Mouse (Mus musculus): Measurements from ENCODE around the gene Lmx1a. TPM values are rescaled to one million over a fixed set of nuclear protein-coding genes. Genes with fewer than 3 reads are reported as not detected.

The Lmx1a gene
- polyA plus RNA-seq, 1 experiment from 2014 or later: 2.9 TPM

GRCm38 (mm10) chr1:167699706-167700105 is 10.7 kb downstream of the Lmx1a start:
- ATAC-seq (replicated peaks; ENCODE audit: insufficient number of reproducible peaks, low FRiP score, low TSS enrichment, low read depth) (no peak), DNase-seq (ENCODE audit: low spot score) (no peak)
- Histone ChIP-seq H3K4me1 (ENCODE audit: control insufficient read depth, insufficient read depth, low read length) (no peaks in the 10 kb centered on the region), H3K27me3 (ENCODE audit: control insufficient read depth, insufficient read depth, low read length) (peaks cover 17% of the 10 kb centered on the region), H3K9ac (replicated peaks; ENCODE audit: low read length) (no peak overlapping the region), H3K36me3 (replicated peaks; ENCODE audit: control insufficient read depth, insufficient read depth, low read depth, low read length) (no peaks in the 10 kb centered on the region), H3K4me2 (ENCODE audit: low read depth, low read length) (no peak overlapping the region), H3K9me3 (replicated peaks; ENCODE audit: control insufficient read depth, low read length) (no peaks in the 10 kb centered on the region), H3K4me3 (ENCODE audit: low read depth, low read length) (no peak overlapping the region), H3K27ac (replicated peaks; ENCODE audit: low read depth, low read length) (no peak overlapping the region)
- WGBS: 37% methylated on average over 6 of the region's 6 CpGs

- peaks cover 12% of the 10 kb centered on the region for H3K27me3 ChIP-seq (ENCODE audit: control insufficient read depth, insufficient read depth, low read length)
Measured at GRCm38 (mm10) chr1:167700221-167700620, 11.2 kb downstream of the Lmx1a start.

GRCm38 (mm10) chr1:167705527-167705926 is 16.5 kb downstream of the Lmx1a start:
- Histone ChIP-seq H3K4me1 (ENCODE audit: control insufficient read depth, insufficient read depth, low read length) (no peaks in the 10 kb centered on the region), H3K27me3 (ENCODE audit: control insufficient read depth, insufficient read depth, low read length) (no peaks in the 10 kb centered on the region), H3K9ac (replicated peaks; ENCODE audit: low read length) (no peak overlapping the region), H3K27ac (replicated peaks; ENCODE audit: low read depth, low read length) (no peak overlapping the region), H3K4me2 (ENCODE audit: low read depth, low read length) (no peak overlapping the region), H3K36me3 (replicated peaks; ENCODE audit: control insufficient read depth, insufficient read depth, low read depth, low read length) (no peaks in the 10 kb centered on the region), H3K4me3 (ENCODE audit: low read depth, low read length) (no peak overlapping the region), H3K9me3 (replicated peaks; ENCODE audit: control insufficient read depth, low read length) (no peaks in the 10 kb centered on the region)
- WGBS: 81% methylated on average over 7 of the region's 7 CpGs
- no peak for DNase-seq (ENCODE audit: low spot score)
- ATAC-seq (replicated peaks; ENCODE audit: insufficient number of reproducible peaks, low FRiP score, low TSS enrichment, low read depth): no peak

More at GRCm38 (mm10) chr1:167700221-167700620, 11.2 kb downstream of the Lmx1a start:
- Histone ChIP-seq H3K36me3 (replicated peaks; ENCODE audit: control insufficient read depth, insufficient read depth, low read depth, low read length) (no peaks in the 10 kb centered on the region), H3K9me3 (replicated peaks; ENCODE audit: control insufficient read depth, low read length) (no peaks in the 10 kb centered on the region), H3K4me3 (ENCODE audit: low read depth, low read length) (no peak overlapping the region), H3K9ac (replicated peaks; ENCODE audit: low read length) (no peak overlapping the region), H3K4me2 (ENCODE audit: low read depth, low read length) (no peak overlapping the region), H3K27ac (replicated peaks; ENCODE audit: low read depth, low read length) (no peak overlapping the region), H3K4me1 (ENCODE audit: control insufficient read depth, insufficient read depth, low read length) (no peaks in the 10 kb centered on the region)
- no peak for DNase-seq (ENCODE audit: low spot score)
- WGBS: 15% methylated on average over 7 of the region's 7 CpGs
- ATAC-seq (replicated peaks; ENCODE audit: insufficient number of reproducible peaks, low FRiP score, low TSS enrichment, low read depth): no peak

DNA sequence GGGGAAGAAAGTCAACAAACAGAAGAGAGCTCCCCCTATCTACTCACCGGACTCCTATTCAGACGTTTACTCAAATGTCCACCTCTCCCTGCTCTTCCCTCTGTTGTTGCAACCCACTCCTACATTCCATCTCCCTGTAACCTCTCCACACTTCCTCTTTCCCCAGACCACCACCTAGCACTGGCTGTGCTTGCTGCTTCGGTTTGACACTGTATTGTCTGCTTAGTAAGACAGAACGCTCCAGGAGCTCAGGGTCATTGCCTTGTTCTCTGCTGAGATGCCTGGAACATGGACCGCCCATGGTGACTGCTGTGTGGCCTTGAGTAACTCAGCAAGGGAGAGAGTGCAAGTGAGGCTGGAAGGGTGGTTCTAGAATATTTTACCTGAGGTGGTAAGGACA is 19.7 kb downstream of the Lmx1a start:
- ATAC-seq (replicated peaks; ENCODE audit: insufficient number of reproducible peaks, low FRiP score, low TSS enrichment, low read depth) (no peak), DNase-seq (ENCODE audit: low spot score) (no peak)
- Histone ChIP-seq H3K27ac (replicated peaks; ENCODE audit: low read depth, low read length) (no peak overlapping the region), H3K4me1 (ENCODE audit: control insufficient read depth, insufficient read depth, low read length) (no peaks in the 10 kb centered on the region), H3K36me3 (replicated peaks; ENCODE audit: control insufficient read depth, insufficient read depth, low read depth, low read length) (no peaks in the 10 kb centered on the region), H3K9me3 (replicated peaks; ENCODE audit: control insufficient read depth, low read length) (no peaks in the 10 kb centered on the region), H3K27me3 (ENCODE audit: control insufficient read depth, insufficient read depth, low read length) (no peaks in the 10 kb centered on the region), H3K4me3 (ENCODE audit: low read depth, low read length) (no peak overlapping the region), H3K4me2 (ENCODE audit: low read depth, low read length) (no peak overlapping the region), H3K9ac (replicated peaks; ENCODE audit: low read length) (no peak overlapping the region)
- WGBS: 60% methylated on average over 5 of the region's 5 CpGs

DNA sequence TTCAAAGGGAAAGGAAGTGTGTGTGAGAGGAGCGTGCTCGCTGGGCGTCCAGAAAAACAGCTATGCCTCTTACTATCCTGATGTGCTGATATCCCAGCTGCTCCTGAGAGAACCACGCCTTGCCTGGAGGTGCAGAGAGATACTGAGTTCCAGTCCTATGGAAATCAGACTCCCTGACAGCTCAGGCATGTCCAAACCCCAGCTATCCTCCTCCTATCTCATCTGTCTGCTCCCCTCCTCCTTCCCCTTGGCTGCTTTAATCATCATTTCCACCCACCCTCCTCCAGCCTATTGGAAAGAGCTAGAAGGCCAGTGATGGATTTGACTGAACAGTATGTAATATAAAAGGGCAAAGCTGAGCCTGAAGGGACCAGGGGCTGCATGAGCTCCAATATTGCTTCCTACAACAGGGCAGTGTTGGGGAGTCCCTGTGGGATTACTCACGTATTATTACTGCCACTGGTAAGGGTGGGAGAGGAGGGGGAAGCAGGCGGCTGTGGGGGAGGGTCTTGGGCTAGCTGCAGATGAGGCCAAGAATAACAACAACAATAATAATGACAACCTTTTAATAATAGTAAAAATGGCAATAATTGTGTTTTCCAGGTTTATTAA is 26.8 kb downstream of the Lmx1a start:
- no peaks in the 10 kb centered on the region for H3K9me3 ChIP-seq (replicated peaks; ENCODE audit: control insufficient read depth, low read length)
- ATAC-seq (replicated peaks; ENCODE audit: insufficient number of reproducible peaks, low FRiP score, low TSS enrichment, low read depth) (0 out of 2 replicates have a peak, but pooled peaks have one; percentile 62), DNase-seq (ENCODE audit: low spot score) (no peak)
- no peaks in the 10 kb centered on the region for H3K27me3 ChIP-seq (ENCODE audit: control insufficient read depth, insufficient read depth, low read length)
- H3K27ac ChIP-seq (replicated peaks; ENCODE audit: low read depth, low read length): no peak overlapping the region
- no peaks in the 10 kb centered on the region for H3K4me1 ChIP-seq (ENCODE audit: control insufficient read depth, insufficient read depth, low read length)
- no peaks in the 10 kb centered on the region for H3K36me3 ChIP-seq (replicated peaks; ENCODE audit: control insufficient read depth, insufficient read depth, low read depth, low read length)
- H3K4me3 ChIP-seq (ENCODE audit: low read depth, low read length): no peak overlapping the region
- no peak overlapping the region for H3K9ac ChIP-seq (replicated peaks; ENCODE audit: low read length)
- WGBS: 51% methylated on average over 6 of the region's 6 CpGs
- H3K4me2 ChIP-seq (ENCODE audit: low read depth, low read length): no peak overlapping the region

DNA sequence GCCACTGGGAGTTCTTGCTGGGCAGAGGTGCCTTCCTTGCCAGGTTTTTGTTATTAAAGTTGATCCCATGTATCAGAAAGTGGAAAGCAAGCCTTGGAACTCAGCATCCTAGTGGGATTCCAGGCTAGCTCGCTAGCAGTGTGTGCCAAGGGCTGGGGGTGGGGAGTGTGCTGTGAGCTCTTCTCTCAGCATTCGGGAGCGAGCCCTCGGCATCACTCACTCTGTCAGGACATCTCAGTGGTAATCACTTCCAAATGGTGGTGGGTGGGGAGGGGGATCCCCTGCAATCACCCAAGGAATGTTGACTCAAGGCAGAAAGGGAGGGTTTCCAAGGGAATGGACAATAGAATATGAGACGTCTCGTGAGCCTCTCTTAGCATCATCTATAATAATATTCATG is 45.4 kb downstream of the Lmx1a start:
- DNase-seq (ENCODE audit: low spot score): peak; percentile 71
- no peak for ATAC-seq (replicated peaks; ENCODE audit: insufficient number of reproducible peaks, low FRiP score, low TSS enrichment, low read depth)
- WGBS: 2% methylated on average over 6 of the region's 6 CpGs
- H3K27ac ChIP-seq (replicated peaks; ENCODE audit: low read depth, low read length): no peak overlapping the region
- H3K9ac ChIP-seq (replicated peaks; ENCODE audit: low read length): no peak overlapping the region
- no peaks in the 10 kb centered on the region for H3K36me3 ChIP-seq (replicated peaks; ENCODE audit: control insufficient read depth, insufficient read depth, low read depth, low read length)
- H3K9me3 ChIP-seq (replicated peaks; ENCODE audit: control insufficient read depth, low read length): no peaks in the 10 kb centered on the region
- H3K27me3 ChIP-seq (ENCODE audit: control insufficient read depth, insufficient read depth, low read length): no peaks in the 10 kb centered on the region
- no peaks in the 10 kb centered on the region for H3K4me1 ChIP-seq (ENCODE audit: control insufficient read depth, insufficient read depth, low read length)
- H3K4me3 ChIP-seq (ENCODE audit: low read depth, low read length): no peak overlapping the region
- H3K4me2 ChIP-seq (ENCODE audit: low read depth, low read length): no peak overlapping the region

DNA sequence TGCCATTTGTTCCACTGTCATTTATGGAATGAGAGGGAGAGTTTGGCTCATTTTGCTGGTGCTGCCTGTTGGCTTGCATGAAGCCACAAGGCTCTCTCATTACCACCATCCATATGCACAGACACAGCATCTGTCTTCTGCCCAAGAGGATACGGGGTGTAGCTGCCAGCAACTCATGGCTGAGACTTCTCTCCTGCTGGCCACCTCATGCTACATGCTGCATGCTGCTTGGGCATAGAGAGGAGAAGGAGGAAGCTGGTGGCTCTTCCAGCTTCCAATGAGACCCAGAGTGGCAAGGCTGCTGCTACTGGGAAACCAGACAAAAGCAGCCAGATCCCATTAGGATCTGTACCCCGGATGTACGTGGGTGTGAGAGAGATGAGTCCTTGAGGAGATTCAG is 47.8 kb downstream of the Lmx1a start:
- DNase-seq (ENCODE audit: low spot score) (no peak), ATAC-seq (replicated peaks; ENCODE audit: insufficient number of reproducible peaks, low FRiP score, low TSS enrichment, low read depth) (no peak)
- WGBS: 97% methylated on average over 3 of the region's 3 CpGs
- H3K4me3 ChIP-seq (ENCODE audit: low read depth, low read length): no peak overlapping the region
- H3K9me3 ChIP-seq (replicated peaks; ENCODE audit: control insufficient read depth, low read length): no peaks in the 10 kb centered on the region
- no peaks in the 10 kb centered on the region for H3K27me3 ChIP-seq (ENCODE audit: control insufficient read depth, insufficient read depth, low read length)
- H3K9ac ChIP-seq (replicated peaks; ENCODE audit: low read length): no peak overlapping the region
- H3K4me1 ChIP-seq (ENCODE audit: control insufficient read depth, insufficient read depth, low read length): no peaks in the 10 kb centered on the region
- H3K36me3 ChIP-seq (replicated peaks; ENCODE audit: control insufficient read depth, insufficient read depth, low read depth, low read length): no peaks in the 10 kb centered on the region
- no peak overlapping the region for H3K27ac ChIP-seq (replicated peaks; ENCODE audit: low read depth, low read length)
- no peak overlapping the region for H3K4me2 ChIP-seq (ENCODE audit: low read depth, low read length)

DNA sequence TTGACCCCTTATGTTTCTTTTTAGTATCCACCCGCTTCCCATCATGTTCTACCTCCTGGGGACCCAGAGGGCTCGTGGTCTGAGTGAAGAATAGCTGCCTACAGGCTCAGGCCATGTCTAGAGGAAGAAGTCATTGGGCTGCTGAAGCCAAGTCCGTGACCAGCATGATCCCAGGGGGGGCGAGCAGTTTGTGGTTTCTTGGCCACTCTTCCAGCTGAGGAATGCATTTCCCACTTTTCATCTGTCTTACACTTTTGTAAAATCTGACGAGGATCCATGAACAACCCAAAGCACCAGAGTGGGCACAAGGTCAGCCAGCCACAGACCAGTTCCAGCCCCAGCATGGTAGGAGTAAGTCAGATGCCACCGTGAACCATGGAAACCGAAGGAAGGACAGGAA is 50.2 kb downstream of the Lmx1a start:
- no peak overlapping the region for H3K27ac ChIP-seq (replicated peaks; ENCODE audit: low read depth, low read length)
- H3K9ac ChIP-seq (replicated peaks; ENCODE audit: low read length): no peak overlapping the region
- DNase-seq (ENCODE audit: low spot score) (no peak), ATAC-seq (replicated peaks; ENCODE audit: insufficient number of reproducible peaks, low FRiP score, low TSS enrichment, low read depth) (no peak)
- H3K4me3 ChIP-seq (ENCODE audit: low read depth, low read length): no peak overlapping the region
- no peaks in the 10 kb centered on the region for H3K27me3 ChIP-seq (ENCODE audit: control insufficient read depth, insufficient read depth, low read length)
- no peaks in the 10 kb centered on the region for H3K4me1 ChIP-seq (ENCODE audit: control insufficient read depth, insufficient read depth, low read length)
- no peak overlapping the region for H3K4me2 ChIP-seq (ENCODE audit: low read depth, low read length)
- WGBS: 80% methylated on average over 7 of the region's 7 CpGs
- H3K9me3 ChIP-seq (replicated peaks; ENCODE audit: control insufficient read depth, low read length): no peaks in the 10 kb centered on the region
- H3K36me3 ChIP-seq (replicated peaks; ENCODE audit: control insufficient read depth, insufficient read depth, low read depth, low read length): no peaks in the 10 kb centered on the region
